Mouse (Mus musculus) heart, embryonic 16.5 days (tissue): Measurements from ENCODE around the gene Stat5b. TPM values are rescaled to one million over a fixed set of nuclear protein-coding genes. Genes with fewer than 3 reads are reported as not detected.

Experiments
- ATAC-seq: fragments of 200-750 bp; cut with Nextera tagmentation; replicated peaks from 2 replicates; pipeline ENCODE4 v1.8.0; 2017; ENCODE audit warnings: moderate number of reproducible peaks; ENCODE audit not compliant: insufficient read depth, low FRiP score; ENCODE audit errors: extremely low read depth
- H3K27ac ChIP-seq: fragments of 300-500 bp; sonication (generic); 2 replicates; pipeline ENCODE4 v1.5.1; 2014; ENCODE audit warnings: mild to moderate bottlenecking, low read length, control low read depth, moderate library complexity
- H3K27me3 ChIP-seq: fragments of 300-500 bp; sonication (generic); 2 replicates; pipeline ENCODE4 v1.6.1; 2014; ENCODE audit warnings: low read length, mixed read lengths; ENCODE audit not compliant: control insufficient read depth, insufficient read depth
- H3K36me3 ChIP-seq: fragments of 300-500 bp; sonication (generic); 2 replicates; pipeline ENCODE4 v1.6.1; 2014; ENCODE audit not compliant: control insufficient read depth, insufficient read depth
- H3K4me1 ChIP-seq: fragments of 300-500 bp; sonication (generic); 2 replicates; pipeline ENCODE4 v1.6.1; 2014; ENCODE audit warnings: low read length, mixed read lengths; ENCODE audit not compliant: control insufficient read depth, insufficient read depth
- H3K4me2 ChIP-seq: fragments of 300-500 bp; sonication (generic); 2 replicates; pipeline ENCODE4 v1.6.1; 2014; ENCODE audit warnings: low read depth, mild to moderate bottlenecking, control low read depth, low read length
- H3K4me3 ChIP-seq: fragments of 300-500 bp; sonication (generic); 2 replicates; pipeline ENCODE4 v1.5.1; 2014; ENCODE audit warnings: mild to moderate bottlenecking, control low read depth, low read length
- H3K9ac ChIP-seq: fragments of 300-500 bp; sonication (generic); 2 replicates; pipeline ENCODE4 v1.6.1; 2014; ENCODE audit warnings: low read length, control low read depth
- H3K9me3 ChIP-seq: fragments of 300-500 bp; sonication (generic); replicated peaks from 2 replicates; pipeline ENCODE4 v1.6.1; 2016; ENCODE audit warnings: low read length; ENCODE audit not compliant: control insufficient read depth
- WGBS: fragments of 180-500 bp; shearing (Covaris S2); extraction: QIAGEN DNeasy Blood & Tissue Kit; methylation state at CpG from one replicate; pipeline ENCODE4 v1.1.7; 2014; 5-methylcytosine and 5-hydroxymethylcytosine counted together
- polyA plus RNA-seq: library from polyadenylated mRNA; unstranded; fragments of >200 nt; fragmentation: Nextera tagmentation; extraction: Ambion mirVana; gene quantifications from 2 replicates; pipeline ENCODE4 v1.2.1, GENCODE M21; 2015

Stat5b gene
- polyA plus RNA-seq, 1 experiment from 2014 or later, result 36.5 TPM

- Histone ChIP-seq H3K27me3 (peaks cover 3% of the 10 kb centered on the region), H3K27ac (peak overlapping the region; percentile 54; the same call in 1 of the 2 replicates), H3K4me1 (peaks cover 12% of the 10 kb centered on the region), H3K36me3 (no peaks in the 10 kb centered on the region), H3K4me3 (peak overlapping the region; percentile 62), H3K4me2 (peak overlapping the region; percentile 69), H3K9me3 (no peaks in the 10 kb centered on the region), H3K9ac (peak overlapping the region; percentile 78)
- under 1% methylated on average over 55 of the region's 55 CpGs for WGBS
- ATAC-seq, result peak; percentile 89
Observed at GRCm38 (mm10) chr11:100860198-100861048, 9.9 kb upstream of the Stat5b start.

DNA sequence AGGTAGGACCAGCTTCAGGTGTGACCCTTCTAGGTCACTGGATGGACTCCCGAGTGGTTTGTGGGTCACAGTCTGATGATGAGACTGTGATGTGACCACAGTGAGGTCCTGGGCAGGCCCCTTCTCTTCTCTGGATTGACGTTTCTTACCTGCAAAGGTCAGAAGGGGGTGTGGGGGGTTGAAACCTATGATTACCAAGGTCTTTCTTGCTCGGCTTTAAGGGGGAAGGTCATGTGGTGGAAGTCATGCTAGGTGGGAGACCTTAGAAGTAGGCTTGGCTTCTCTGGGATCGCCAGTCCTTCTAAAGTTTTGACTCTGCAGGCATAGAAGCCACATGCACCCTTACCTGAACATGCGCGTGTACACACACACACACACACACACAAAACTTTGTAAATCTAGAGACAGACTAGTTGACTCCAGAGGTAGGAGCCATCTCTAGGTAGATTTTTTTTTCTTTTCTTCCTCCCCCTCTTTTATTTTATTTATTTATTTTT, 9.1 kb upstream of the Stat5b start:
- no peak for ATAC-seq
- Histone ChIP-seq H3K27me3 (peaks cover 3% of the 10 kb centered on the region), H3K4me3 (peak overlapping the region; percentile 62), H3K4me1 (peaks cover 12% of the 10 kb centered on the region), H3K9me3 (no peaks in the 10 kb centered on the region), H3K36me3 (no peaks in the 10 kb centered on the region), H3K4me2 (peak overlapping the region; percentile 69), H3K27ac (peak overlapping the region; percentile 53), H3K9ac (peak overlapping the region; percentile 78)
- 56% methylated on average over 6 of the region's 6 CpGs for WGBS

GRCm38 (mm10) chr11:100858935-100859578, 8.5 kb upstream of the Stat5b start, which contains the start of gene Stat5a:
Gene Stat5a, plus strand, starts transcription at chr11:100859351.
- Histone ChIP-seq H3K27me3 (peaks cover 3% of the 10 kb centered on the region), H3K36me3 (no peaks in the 10 kb centered on the region), H3K4me3 (peak within 1 kb of the TSS; percentile 62), H3K4me1 (peaks cover 12% of the 10 kb centered on the region), H3K27ac (peak within 1 kb of the TSS; percentile 54), H3K9ac (peak within 1 kb of the TSS; percentile 78), H3K4me2 (peak within 1 kb of the TSS; percentile 69), H3K9me3 (no peaks in the 10 kb centered on the region)
- ATAC-seq, result no peak
- WGBS, result 49% methylated on average over 9 of the region's 9 CpGs

DNA sequence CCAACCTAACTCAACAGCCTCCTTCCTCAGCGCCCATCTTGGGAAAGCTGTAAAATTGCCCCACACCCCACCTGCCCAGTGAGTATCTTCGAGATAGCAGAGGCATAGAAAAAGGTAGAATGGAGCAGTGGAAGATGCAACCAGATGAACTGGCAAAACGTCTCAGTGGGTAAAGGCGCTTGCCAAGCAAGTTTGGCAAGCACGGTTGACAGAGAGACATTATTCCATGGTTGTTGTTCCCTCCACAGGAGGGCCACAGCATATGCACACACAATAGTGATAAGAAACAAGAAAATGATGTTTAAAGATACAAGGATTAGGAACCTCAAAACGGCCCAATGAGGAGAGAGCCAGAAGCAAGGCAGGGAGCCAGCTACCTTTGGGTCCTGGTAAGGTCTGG, 7.4 kb upstream of the Stat5b start:
- Histone ChIP-seq H3K36me3 (no peaks in the 10 kb centered on the region), H3K4me2 (no peak overlapping the region), H3K4me3 (no peak overlapping the region), H3K27ac (no peak overlapping the region), H3K9me3 (no peaks in the 10 kb centered on the region), H3K27me3 (peaks cover 3% of the 10 kb centered on the region), H3K4me1 (peaks cover 12% of the 10 kb centered on the region), H3K9ac (no peak overlapping the region)
- 65% methylated on average over 6 of the region's 6 CpGs for WGBS
- ATAC-seq, result no peak

DNA sequence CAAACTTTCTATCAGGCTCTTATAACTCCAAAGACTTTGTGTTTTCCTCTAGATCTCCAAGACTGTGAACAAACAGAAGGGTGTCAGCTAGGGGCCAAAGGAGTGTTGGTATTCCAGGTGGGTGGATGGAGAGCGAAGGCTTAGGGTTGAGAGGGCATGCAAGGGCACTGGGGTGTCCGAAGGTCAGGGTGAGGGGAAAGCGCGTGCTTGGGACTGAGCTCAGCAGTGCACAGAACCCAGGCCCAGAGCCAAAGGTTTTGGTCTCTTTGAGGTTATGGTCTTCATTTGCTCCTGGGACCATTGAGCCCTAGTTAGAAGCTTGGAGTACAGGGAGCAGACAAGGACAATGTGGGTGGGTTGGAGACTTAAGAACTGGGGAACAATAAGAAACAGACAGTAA, 4.7 kb upstream of the Stat5b start:
- Histone ChIP-seq H3K36me3 (no peaks in the 10 kb centered on the region), H3K9me3 (no peaks in the 10 kb centered on the region), H3K27me3 (peaks cover 3% of the 10 kb centered on the region), H3K4me1 (peaks cover 14% of the 10 kb centered on the region), H3K4me3 (no peak overlapping the region), H3K4me2 (no peak overlapping the region), H3K27ac (no peak overlapping the region), H3K9ac (no peak overlapping the region)
- WGBS, result 87% methylated on average over 4 of the region's 4 CpGs
- ATAC-seq, result no peak

DNA sequence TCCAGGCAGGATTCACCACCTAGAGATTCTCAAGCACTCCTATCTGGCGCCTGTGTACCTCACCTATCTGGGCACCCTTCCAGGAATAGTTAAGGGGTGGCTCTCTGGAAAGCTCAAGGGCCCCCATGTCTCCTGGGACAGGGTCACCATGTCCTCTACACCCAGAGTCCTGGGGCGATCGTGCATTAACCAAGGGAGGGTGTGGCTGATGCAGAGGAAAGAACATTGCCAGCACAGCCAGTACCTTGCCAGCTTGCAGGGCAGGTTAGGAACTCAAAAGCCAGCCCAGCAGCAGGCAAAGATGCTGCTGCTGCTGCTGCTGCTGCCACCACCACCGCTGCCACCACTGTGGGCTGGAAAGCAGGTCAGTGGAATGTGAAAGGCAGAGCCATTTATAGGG, 3.7 kb upstream of the Stat5b start:
- H3K27ac ChIP-seq, result no peak overlapping the region
- H3K4me3 ChIP-seq, result no peak overlapping the region
- WGBS, result 21% methylated on average over 4 of the region's 4 CpGs
- no peaks in the 10 kb centered on the region for H3K36me3 ChIP-seq
- H3K9ac ChIP-seq, result peak overlapping the region; percentile 35; the same call in 1 of the 2 replicates
- no peak for ATAC-seq
- H3K4me2 ChIP-seq, result no peak overlapping the region
- H3K27me3 ChIP-seq, result peaks cover 3% of the 10 kb centered on the region
- peaks cover 10% of the 10 kb centered on the region for H3K4me1 ChIP-seq
- no peaks in the 10 kb centered on the region for H3K9me3 ChIP-seq

- WGBS, result 73% methylated on average over 5 of the region's 5 CpGs
- H3K9ac ChIP-seq, result no peak overlapping the region
- peaks cover under 1% of the 10 kb centered on the region for H3K27me3 ChIP-seq
- no peaks in the 10 kb centered on the region for H3K9me3 ChIP-seq
- no peaks in the 10 kb centered on the region for H3K36me3 ChIP-seq
- peaks cover 18% of the 10 kb centered on the region for H3K4me1 ChIP-seq
- H3K27ac ChIP-seq, result no peak overlapping the region
- no peak overlapping the region for H3K4me3 ChIP-seq
- ATAC-seq, result no peak
- H3K4me2 ChIP-seq, result no peak overlapping the region
Observed at GRCm38 (mm10) chr11:100853018-100853417, 2.5 kb upstream of the Stat5b start.

DNA sequence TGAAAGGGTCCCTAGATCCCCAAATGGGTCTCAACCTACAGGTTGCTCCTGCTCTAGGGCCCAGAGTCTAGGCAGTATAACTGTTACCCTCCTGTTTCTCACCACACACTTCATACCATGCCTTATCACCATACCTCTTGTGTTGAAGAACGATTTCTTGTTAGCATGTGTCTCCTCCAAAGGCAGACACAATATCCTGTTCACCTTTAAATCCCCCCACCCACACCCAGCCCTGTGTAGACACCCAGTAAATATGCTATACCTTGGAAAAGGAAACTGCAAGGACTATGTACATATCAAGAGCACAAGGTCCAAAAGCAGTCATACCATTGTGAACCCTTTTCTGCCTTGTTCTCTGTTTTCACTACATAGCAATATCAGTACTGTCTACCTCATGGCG, 1.6 kb upstream of the Stat5b start:
- Histone ChIP-seq H3K4me3 (no peak overlapping the region), H3K36me3 (no peaks in the 10 kb centered on the region), H3K4me1 (peaks cover 23% of the 10 kb centered on the region), H3K4me2 (no peak overlapping the region), H3K9ac (no peak overlapping the region), H3K27me3 (no peaks in the 10 kb centered on the region; the same call in 1 of the 2 replicates), H3K27ac (no peak overlapping the region), H3K9me3 (no peaks in the 10 kb centered on the region)
- ATAC-seq, result no peak
- 77% methylated on average over 2 of the region's 2 CpGs for WGBS
